Mouse (Mus musculus) CH12.LX (cell line): ENCODE results near the gene Nub1.

Experiments used
- BHLHE40 ChIP-seq: IDR thresholded peaks from 2 replicates; pipeline ENCODE4 v1.6.1; 2011; ENCODE audit warnings: mild to moderate bottlenecking, low read depth, low read length, improper control_type of control experiment
- CTCF ChIP-seq, 2 experiments: IDR thresholded peaks in 1 of 2; conservative IDR thresholded peaks in 1 of 2; 2 replicates each; pipeline ENCODE4 v1.5.1; 2011 to 2012; ENCODE audit warnings: low read depth in 2 of 2, low read length in 2 of 2, improper control_type of control experiment in 1 of 2, inconsistent platforms in 1 of 2, mild to moderate bottlenecking in 1 of 2, moderate library complexity in 1 of 2
- POLR2AphosphoS2 ChIP-seq: IDR thresholded peaks from 2 replicates; pipeline ENCODE4 v1.6.1; 2011; ENCODE audit warnings: low read depth, low read length, improper control_type of control experiment

- TF ChIP-seq CTCF (conservative IDR thresholded peaks at IDR 0.05 in 1 of 2, IDR thresholded peaks at IDR 0.05 in 1 of 2; ENCODE audit: low read depth in 2 of 2, low read length in 2 of 2): no peak
- no peak for TF ChIP-seq POLR2AphosphoS2
- TF ChIP-seq BHLHE40: no peak
These were observed 56.0 kb downstream of the Nub1 start for GRCm38 (mm10) chr5:24741172-24741885.
